Mouse (Mus musculus) adrenal gland, postnatal 4 days (tissue): ENCODE measurements around the gene Pard6a. TPM values are rescaled to one million over a fixed set of nuclear protein-coding genes. Genes with fewer than 3 reads are reported as not detected.

Source experiments
- DNase-seq, 2 experiments: peaks; one replicate each; pipeline ENCODE4 v3.0.0; 2021 to 2022; ENCODE audit warnings: low spot score in 2 of 2, mixed read lengths in 2 of 2
- total RNA-seq, 2 experiments: library from RNA; stranded (reverse); gene quantifications; 2 replicates each; pipeline ENCODE4 v1.2.3; 2021

Pard6a gene
- total RNA-seq, 2 experiments from 2014 or later = 10.8 TPM

GRCm38 (mm10) chr8:105743301-105743700 lies 42.4 kb downstream of the Pard6a start:
- no peak for DNase-seq

- peak; percentile 38 to 78 for DNase-seq
Observed at GRCm38 (mm10) chr8:105750606-105751005, 49.7 kb downstream of the Pard6a start.

Other genes starting within 250 kb of the Pard6a start
- gene Tppp3, start 229.6 kb upstream of the Pard6a start, total RNA-seq = 10 to 100 TPM; 88.4 to 89.4 TPM
- 10 to 100 TPM; 26.2 to 28.6 TPM for gene Zdhhc1, start 204.2 kb upstream of the Pard6a start, total RNA-seq
- 10 to 100 TPM in 1 of 2 experiments, 1 to 10 TPM in 1; 3.7 to 15.0 TPM for gene Hsd11b2, start 182.4 kb upstream of the Pard6a start, total RNA-seq
- 100 to 1,000 TPM; 103 to 113 TPM for gene Atp6v0d1, start 135.1 kb upstream of the Pard6a start, total RNA-seq
- 10 to 100 TPM; 35.4 to 43.0 TPM for gene Ripor1, start 95.9 kb upstream of the Pard6a start, total RNA-seq
- gene Ctcf, start 64.6 kb upstream of the Pard6a start, total RNA-seq = 10 to 100 TPM; 73.8 to 94.0 TPM
- gene Agrp, start 63.8 kb upstream of the Pard6a start, total RNA-seq = 1 to 10 TPM in 1 of 2 experiments, under 1 TPM in 1; 0.81 to 1.5 TPM
- gene Carmil2, start 14.9 kb upstream of the Pard6a start, total RNA-seq = 1 to 10 TPM; 4.5 to 4.9 TPM
- gene Acd, start within 50 bp of the Pard6a start, total RNA-seq = 10 to 100 TPM; 32.2 to 36.0 TPM
- not detected for gene 4933405L10Rik, start 6.5 kb downstream of the Pard6a start, total RNA-seq
- gene Enkd1, start 7.1 kb downstream of the Pard6a start, total RNA-seq = 10 to 100 TPM in 1 of 2 experiments, 1 to 10 TPM in 1; 9.8 to 11.7 TPM
- 10 to 100 TPM in 1 of 2 experiments, 1 to 10 TPM in 1; 8.3 to 11.6 TPM for gene Gfod2, start 57.5 kb downstream of the Pard6a start, total RNA-seq
- gene Ranbp10, start 126.2 kb downstream of the Pard6a start, total RNA-seq = 10 to 100 TPM; 36.5 to 37.6 TPM
- not detected for gene Tsnaxip1, start 126.6 kb downstream of the Pard6a start, total RNA-seq
- 10 to 100 TPM; 15.9 to 21.7 TPM for gene Cenpt, start 152.1 kb downstream of the Pard6a start, total RNA-seq
- gene Thap11, start 154.0 kb downstream of the Pard6a start, total RNA-seq = 10 to 100 TPM; 40.0 to 42.2 TPM
- gene Nutf2, start 159.4 kb downstream of the Pard6a start, total RNA-seq = 10 to 100 TPM; 53.1 to 57.4 TPM
- gene Edc4, start 179.7 kb downstream of the Pard6a start, total RNA-seq = 10 to 100 TPM; 50.3 to 51.3 TPM
- under 1 TPM in 1 of 2 experiments, not detected in 1; 0.90 TPM for gene Nrn1l, start 192.4 kb downstream of the Pard6a start, total RNA-seq
- gene Pskh1, start 199.3 kb downstream of the Pard6a start, total RNA-seq = 10 to 100 TPM; 44.3 to 48.7 TPM
- gene Ctrl, start 232.7 kb downstream of the Pard6a start, total RNA-seq = 10 to 100 TPM in 1 of 2 experiments, not detected in 1; 98.9 TPM
- gene Psmb10, start 237.3 kb downstream of the Pard6a start, total RNA-seq = 10 to 100 TPM; 76.8 to 84.8 TPM
- 10 to 100 TPM in 1 of 2 experiments, 1 to 10 TPM in 1; 2.1 to 33.5 TPM for gene Lcat, start 242.2 kb downstream of the Pard6a start, total RNA-seq